Mouse (Mus musculus) skeletal muscle tissue, adult 2 months (tissue): Measurements from ENCODE around the gene Tmem45a.
A peak's percentile ranks its signal among the peaks of the same experiment; 100 is the strongest.

Experiments used
- DNase-seq: peaks from one replicate; pipeline ENCODE4 v3.0.0-alpha.2; 2012; ENCODE audit warnings: low read depth, low spot score

The Tmem45a gene

DNA sequence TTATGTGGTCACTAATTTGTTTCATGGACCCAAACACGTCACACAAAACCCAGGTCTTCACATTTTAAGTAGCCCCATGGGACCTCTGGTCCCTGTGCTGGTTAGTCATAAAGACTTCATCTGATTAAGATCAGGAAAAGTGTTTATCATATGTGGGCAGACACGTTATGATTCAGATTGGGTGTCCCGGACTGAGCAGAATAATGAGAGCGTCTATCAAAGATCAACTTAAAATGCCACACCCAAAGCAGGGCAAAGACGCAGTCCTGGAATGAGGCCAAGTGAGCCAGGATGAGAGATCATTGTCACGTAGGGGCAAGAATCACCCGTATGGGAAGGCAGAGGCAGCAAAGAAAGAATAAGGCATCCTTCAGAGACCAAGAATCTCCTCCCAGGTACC, 87.1 kb downstream of the Tmem45a start:
- no peak for DNase-seq

DNA sequence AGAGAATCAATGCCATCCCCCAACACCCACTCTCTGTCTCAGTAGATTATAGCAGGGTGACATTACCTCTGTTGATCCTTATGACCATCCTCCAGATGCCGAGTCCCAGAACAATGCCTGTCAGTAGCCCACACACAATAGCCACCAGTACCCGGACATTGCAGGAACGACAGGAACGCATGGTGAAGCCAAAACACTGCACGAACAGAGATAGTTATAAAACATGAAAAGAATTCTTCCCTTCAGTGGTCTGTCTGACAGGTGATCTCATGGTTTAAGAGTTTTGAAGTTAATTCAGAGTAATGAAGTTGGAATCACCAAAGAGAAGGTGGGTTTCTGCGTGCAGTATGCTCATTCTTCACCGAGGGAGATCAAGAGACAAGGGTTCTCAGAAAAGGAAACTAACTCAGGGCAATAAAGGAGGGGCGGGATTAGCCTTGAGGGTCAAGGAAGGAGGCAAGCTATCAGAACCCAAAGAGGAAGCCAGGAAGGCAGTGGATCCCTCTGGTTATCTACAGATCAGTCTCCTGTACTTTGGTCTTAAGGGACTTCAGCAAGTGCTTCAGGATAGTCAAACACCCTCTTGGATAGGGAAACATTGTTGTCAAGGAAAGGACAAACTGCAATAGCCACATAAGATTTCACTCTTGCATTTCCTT, 90.4 kb downstream of the Tmem45a start, which contains the start of gene Adgrg7:
Gene Adgrg7 (minus strand): TSS at position 375 of the 659 bp plus-strand sequence.
- no peak for DNase-seq

DNA sequence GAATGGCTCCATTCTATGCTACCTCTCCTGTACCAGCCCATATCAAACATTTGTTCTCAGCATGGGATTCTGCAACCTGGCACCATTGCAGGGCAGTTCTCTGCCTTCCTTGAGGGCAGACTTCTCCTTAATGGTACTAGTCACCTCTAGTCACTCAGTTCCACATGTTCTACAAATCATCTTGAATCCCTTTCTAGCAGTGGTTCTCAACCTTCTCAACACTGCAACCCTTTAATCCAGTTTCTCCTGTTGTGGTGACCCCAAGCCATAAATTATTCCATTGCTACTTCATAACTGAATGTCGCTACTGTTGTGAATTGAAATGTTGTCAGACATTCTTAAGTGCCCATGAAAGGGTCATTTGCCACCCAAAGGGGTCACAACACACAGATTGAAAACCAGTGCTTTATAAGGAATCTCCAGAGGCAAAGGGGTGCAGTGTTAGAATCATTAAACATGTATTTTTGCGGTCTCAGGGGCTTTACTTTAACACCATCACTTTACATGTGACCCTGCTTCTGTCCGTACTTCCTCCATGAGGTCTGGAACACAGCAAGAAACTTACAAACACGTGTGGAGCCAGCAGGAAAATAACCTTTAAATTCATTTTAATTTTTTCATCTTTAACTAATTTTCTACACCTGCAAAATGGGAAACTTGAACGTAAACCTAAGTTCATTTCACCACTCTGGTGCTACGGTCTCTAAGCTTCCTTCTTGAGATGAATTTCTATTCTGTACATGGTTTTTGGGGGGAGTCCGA, 91.4 kb downstream of the Tmem45a start:
- DNase-seq, result no peak

DNA sequence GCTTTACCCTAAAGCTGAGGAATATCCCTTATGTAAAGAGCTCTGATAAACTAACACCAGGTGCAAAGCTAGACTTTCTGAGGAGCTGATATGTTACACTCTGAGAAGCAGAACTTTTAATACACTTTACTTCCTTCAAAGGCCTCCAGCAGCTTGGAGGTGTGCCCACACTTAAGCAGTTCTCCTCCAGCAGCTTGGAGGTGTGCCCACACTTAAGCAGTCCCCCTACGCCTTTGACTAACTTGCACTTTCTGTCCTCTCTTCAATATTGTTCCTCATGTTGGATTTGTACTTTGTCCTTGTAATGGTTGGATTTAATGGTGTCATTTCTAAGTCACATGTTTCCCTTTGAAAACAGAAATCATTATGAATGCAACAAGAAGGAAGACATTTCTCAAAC, 92.2 kb downstream of the Tmem45a start:
- no peak for DNase-seq

DNA sequence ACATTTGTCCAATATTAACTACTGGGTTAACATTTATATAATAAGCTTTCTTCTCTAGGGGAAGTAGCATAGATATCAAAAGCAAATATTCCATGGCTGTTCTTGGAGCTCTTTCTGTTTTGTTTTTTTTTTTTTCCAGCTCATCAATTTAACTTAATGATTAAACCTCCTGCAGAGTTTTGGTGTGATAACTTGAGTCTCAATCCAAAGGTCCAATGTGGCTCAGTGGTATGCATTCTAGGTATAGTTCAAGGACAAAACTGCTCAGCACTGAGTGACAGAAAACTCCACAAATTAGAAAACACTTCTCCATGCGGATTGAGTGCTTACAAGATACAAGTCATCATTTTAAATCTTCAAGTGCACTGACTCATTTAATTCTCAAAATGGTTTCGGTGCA, 100.0 kb downstream of the Tmem45a start:
- no peak for DNase-seq

DNA sequence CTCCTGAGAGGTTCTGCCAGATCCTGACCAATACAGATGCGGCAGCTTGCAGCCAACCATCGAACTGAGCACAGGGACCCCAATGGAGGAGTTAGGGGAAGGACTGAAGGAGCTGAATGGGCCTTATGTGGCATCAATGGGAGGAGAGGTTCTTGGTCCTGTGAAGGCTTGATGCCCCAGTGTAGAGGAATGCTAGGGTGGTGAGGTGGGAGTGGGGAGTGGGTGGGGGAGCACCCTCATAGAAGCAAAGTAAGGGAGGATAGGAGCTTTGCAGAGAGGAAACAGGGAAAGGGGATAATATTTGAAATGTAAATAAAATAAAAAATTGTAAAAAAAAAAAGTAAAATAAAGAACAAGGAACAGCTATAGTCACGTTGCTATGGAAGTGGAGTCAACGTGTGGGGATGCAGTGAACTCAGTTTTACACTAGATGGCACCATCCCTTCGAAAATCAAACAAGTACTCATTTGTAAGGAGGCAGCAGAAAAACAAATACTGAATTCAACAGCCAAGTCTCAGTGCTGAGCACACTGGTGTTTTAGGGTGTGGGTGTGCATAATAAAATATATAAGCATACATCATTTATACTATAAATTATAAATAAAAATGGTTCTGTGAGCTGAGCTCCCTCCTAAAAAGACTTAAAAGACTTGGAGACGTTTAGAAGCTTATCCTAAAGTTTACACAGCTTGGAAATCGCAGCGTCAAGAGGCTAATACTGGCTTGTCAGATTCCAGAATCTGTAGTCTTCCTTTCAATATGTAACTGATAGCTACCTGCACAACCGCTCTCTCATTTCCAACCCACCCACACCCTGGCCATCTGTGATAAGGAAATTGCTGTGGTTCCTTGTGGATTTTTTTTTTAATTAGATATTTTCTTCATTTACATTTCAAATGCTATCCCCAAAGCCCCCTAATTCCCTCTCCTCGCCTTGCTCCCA, 114.5 kb downstream of the Tmem45a start:
- peak; percentile 25 for DNase-seq
